Mouse (Mus musculus): ENCODE measurements around the gene Mettl7b. TPM values are rescaled to one million over a fixed set of nuclear protein-coding genes. Genes with fewer than 3 reads are reported as not detected.

Mettl7b gene
- polyA plus RNA-seq, 1 experiment from 2014 or later = not detected

DNA sequence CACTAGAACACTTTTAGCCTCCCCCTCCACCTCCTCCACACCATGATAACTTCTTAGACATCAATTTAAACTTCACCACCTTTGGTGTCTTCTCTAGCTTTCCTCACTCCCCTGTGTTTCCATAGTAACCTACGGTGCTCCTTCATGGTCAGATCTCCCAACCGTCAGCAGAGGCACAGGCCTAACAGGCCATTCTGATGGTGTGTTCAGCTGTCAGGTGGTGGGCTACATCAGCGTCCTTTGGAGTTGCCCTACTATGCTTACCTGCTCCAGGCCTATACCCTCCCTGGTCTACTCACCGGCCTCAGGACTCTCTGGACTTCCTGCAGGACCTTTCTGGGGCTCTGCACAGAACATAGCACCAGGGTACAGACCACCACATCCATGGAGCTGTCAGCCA lies 646 bp downstream of the Mettl7b start:
- ATAC-seq (ENCODE audit: low read depth) (no peak), DNase-seq (ENCODE audit: low spot score) (no peak)
- H3K27ac ChIP-seq (replicated peaks; ENCODE audit: low read depth, low read length) = no peak overlapping the region
- H3K27me3 ChIP-seq (replicated peaks; ENCODE audit: control insufficient read depth, insufficient read depth, low read length) = no peaks in the 10 kb centered on the region
- WGBS = 76% methylated on average over 4 of the region's 4 CpGs
- no peak overlapping the region for H3K4me3 ChIP-seq (ENCODE audit: low read depth, low read length)
- no peak overlapping the region for H3K4me2 ChIP-seq (ENCODE audit: low read depth, low read length)
- H3K9ac ChIP-seq (ENCODE audit: low read depth, low read length) = no peak overlapping the region
- no peaks in the 10 kb centered on the region for H3K36me3 ChIP-seq (ENCODE audit: control insufficient read depth, insufficient read depth, low read length)
- no peaks in the 10 kb centered on the region for H3K4me1 ChIP-seq (ENCODE audit: control insufficient read depth, insufficient read depth, low read length)
- H3K9me3 ChIP-seq (ENCODE audit: control insufficient read depth, low read length) = no peaks in the 10 kb centered on the region

DNA sequence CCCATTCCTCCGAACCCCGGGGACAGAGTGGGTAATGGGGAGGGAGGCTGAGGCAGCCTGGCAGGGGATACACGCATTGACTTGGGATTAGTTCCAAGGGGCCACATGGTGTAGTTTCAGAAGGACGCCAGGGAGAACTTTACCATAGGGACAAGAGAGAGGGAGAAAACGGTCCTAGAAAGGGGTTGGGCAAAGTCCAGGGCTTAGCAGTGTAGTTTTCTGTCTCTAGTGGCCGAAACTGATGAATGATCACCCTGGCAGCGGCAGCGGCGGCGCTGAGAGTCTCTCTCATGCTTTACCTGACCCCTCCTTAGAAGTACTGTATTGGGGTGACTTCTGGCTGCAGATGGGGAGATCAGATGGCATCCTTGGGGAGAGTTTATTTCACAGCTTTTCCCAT lies 2.4 kb downstream of the Mettl7b start:
- no peak for DNase-seq (ENCODE audit: low spot score)
- Histone ChIP-seq H3K27ac (replicated peaks; ENCODE audit: low read depth, low read length) (no peak overlapping the region), H3K4me1 (ENCODE audit: control insufficient read depth, insufficient read depth, low read length) (no peaks in the 10 kb centered on the region), H3K27me3 (replicated peaks; ENCODE audit: control insufficient read depth, insufficient read depth, low read length) (no peaks in the 10 kb centered on the region), H3K4me2 (ENCODE audit: low read depth, low read length) (no peak overlapping the region), H3K36me3 (ENCODE audit: control insufficient read depth, insufficient read depth, low read length) (no peaks in the 10 kb centered on the region), H3K9ac (ENCODE audit: low read depth, low read length) (no peak overlapping the region), H3K9me3 (ENCODE audit: control insufficient read depth, low read length) (no peaks in the 10 kb centered on the region), H3K4me3 (ENCODE audit: low read depth, low read length) (no peak overlapping the region)
- no peak for ATAC-seq (ENCODE audit: low read depth)
- WGBS = 76% methylated on average over 10 of the region's 10 CpGs

DNA sequence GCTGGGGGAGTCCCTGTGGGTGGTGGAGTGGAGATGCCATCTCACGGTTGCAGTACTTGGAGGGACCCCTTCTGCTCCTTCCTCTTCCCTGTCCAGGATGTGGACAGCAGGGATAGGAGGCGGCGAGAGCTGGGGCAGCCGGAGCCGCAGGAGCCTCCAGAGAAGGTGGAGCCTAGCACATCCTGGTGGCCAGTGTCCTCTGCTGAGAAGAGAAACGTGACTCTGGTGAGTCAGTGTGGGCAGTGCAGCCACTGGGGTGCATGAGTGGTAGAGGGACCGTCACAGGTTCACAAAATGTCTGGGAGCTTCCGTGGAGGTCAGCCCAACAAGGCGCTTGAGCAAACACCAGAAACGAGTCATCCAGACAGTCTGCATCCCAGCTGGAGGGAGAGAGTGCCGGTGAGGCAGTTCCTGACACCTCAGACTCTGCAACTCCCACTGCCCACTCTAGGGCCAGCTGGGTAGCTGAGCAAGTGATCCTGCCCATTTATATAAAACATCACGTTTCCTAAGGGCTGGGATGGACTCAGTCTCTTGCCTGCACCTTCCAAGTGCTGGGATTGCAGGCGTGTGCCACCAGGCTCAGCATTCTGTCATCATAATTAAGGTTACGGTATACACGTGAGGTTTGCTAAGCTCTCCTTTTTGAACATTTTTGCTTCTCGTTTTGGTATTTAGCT lies 10.4 kb downstream of the Mettl7b start:
- Histone ChIP-seq H3K4me2 (ENCODE audit: low read depth, low read length) (no peak overlapping the region), H3K9me3 (ENCODE audit: control insufficient read depth, low read length) (no peaks in the 10 kb centered on the region), H3K27ac (replicated peaks; ENCODE audit: low read depth, low read length) (no peak overlapping the region), H3K4me3 (ENCODE audit: low read depth, low read length) (no peak overlapping the region), H3K36me3 (ENCODE audit: control insufficient read depth, insufficient read depth, low read length) (no peaks in the 10 kb centered on the region), H3K27me3 (replicated peaks; ENCODE audit: control insufficient read depth, insufficient read depth, low read length) (no peaks in the 10 kb centered on the region), H3K4me1 (ENCODE audit: control insufficient read depth, insufficient read depth, low read length) (no peaks in the 10 kb centered on the region), H3K9ac (ENCODE audit: low read depth, low read length) (no peak overlapping the region)
- WGBS = 64% methylated on average over 16 of the region's 16 CpGs
- DNase-seq (ENCODE audit: low spot score) (no peak), ATAC-seq (ENCODE audit: low read depth) (no peak)

DNA sequence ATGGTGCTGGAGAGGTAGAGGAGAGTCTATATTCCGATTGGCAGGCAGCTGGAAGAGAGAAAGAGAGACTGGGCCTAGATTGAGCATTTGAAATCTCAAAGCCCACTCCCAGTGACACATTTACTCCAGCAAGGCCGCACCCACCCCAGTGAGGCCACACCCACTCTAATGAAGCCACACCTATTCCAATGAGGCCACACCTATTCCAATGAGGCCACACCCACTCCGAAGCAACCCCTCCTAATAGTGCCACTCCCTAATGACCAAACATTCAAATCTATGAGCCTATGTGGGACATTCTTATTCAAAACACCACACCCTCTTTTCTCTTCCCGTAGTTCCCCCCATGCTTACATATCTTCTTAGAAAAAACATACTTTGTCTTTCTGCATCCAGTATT lies 13.3 kb downstream of the Mettl7b start:
- DNase-seq (ENCODE audit: low spot score) (no peak), ATAC-seq (ENCODE audit: low read depth) (no peak)
- Histone ChIP-seq H3K27me3 (replicated peaks; ENCODE audit: control insufficient read depth, insufficient read depth, low read length) (no peaks in the 10 kb centered on the region), H3K27ac (replicated peaks; ENCODE audit: low read depth, low read length) (no peak overlapping the region), H3K4me1 (ENCODE audit: control insufficient read depth, insufficient read depth, low read length) (no peaks in the 10 kb centered on the region), H3K36me3 (ENCODE audit: control insufficient read depth, insufficient read depth, low read length) (no peaks in the 10 kb centered on the region), H3K9ac (ENCODE audit: low read depth, low read length) (no peak overlapping the region), H3K4me2 (ENCODE audit: low read depth, low read length) (no peak overlapping the region), H3K9me3 (ENCODE audit: control insufficient read depth, low read length) (no peaks in the 10 kb centered on the region), H3K4me3 (ENCODE audit: low read depth, low read length) (no peak overlapping the region)
- 83% methylated on average over 4 of the region's 4 CpGs for WGBS

DNA sequence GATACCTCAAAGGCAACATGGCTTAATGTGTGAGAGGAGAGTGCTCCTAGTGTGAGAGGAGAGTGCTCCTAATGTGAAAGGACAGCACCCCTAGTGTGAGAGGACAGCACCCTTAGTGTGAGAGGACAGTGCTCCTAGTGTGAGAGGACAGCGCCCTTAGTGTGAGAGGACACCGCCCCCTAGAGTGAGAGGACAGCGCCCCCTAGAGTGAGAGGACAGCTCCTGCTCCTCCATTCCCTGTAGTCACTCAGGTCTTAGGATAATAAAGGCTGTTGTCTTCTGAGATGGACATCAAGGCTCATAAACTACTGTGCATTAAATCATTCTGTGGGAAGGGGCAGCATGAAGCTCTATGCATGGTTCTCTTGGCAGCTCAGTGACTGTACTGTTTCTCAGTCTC lies 15.1 kb downstream of the Mettl7b start:
- 17% methylated on average over 2 of the region's 3 CpGs for WGBS
- no peaks in the 10 kb centered on the region for H3K27me3 ChIP-seq (replicated peaks; ENCODE audit: control insufficient read depth, insufficient read depth, low read length)
- ATAC-seq (ENCODE audit: low read depth) (no peak), DNase-seq (ENCODE audit: low spot score) (no peak)
- no peaks in the 10 kb centered on the region for H3K9me3 ChIP-seq (ENCODE audit: control insufficient read depth, low read length)
- no peaks in the 10 kb centered on the region for H3K36me3 ChIP-seq (ENCODE audit: control insufficient read depth, insufficient read depth, low read length)
- no peak overlapping the region for H3K4me3 ChIP-seq (ENCODE audit: low read depth, low read length)
- no peaks in the 10 kb centered on the region for H3K4me1 ChIP-seq (ENCODE audit: control insufficient read depth, insufficient read depth, low read length)
- H3K9ac ChIP-seq (ENCODE audit: low read depth, low read length) = no peak overlapping the region
- H3K4me2 ChIP-seq (ENCODE audit: low read depth, low read length) = no peak overlapping the region
- H3K27ac ChIP-seq (replicated peaks; ENCODE audit: low read depth, low read length) = no peak overlapping the region

DNA sequence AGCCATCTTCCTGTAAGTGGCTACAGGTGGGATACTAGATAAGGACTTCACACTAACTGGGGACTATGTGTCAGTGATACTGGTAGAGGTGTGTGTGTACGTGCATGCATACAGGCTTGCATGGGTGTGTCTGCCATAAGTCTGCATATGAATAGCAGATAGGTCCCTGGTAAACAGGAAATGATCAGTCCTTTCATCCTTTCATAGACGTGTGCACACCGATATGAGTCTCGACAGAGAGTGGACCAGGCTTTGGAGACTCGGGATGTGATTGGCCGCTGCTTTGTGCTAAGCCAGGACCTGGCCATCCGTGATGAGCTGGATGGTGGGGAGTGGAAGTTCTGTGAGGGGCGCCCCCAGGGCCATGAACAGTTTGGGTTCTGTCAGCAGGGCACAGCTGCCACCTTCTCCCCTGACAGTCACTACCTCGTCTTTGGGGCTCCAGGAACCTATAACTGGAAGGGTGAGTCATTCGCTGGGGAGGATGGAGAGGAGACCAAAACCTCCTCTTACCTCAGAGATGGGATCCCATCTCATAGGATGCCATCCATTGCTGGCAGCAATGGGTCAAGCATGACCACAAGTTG lies 20.2 kb downstream of the Mettl7b start:
- no peak for ATAC-seq (ENCODE audit: low read depth)
- 76% methylated on average over 10 of the region's 10 CpGs for WGBS

DNA sequence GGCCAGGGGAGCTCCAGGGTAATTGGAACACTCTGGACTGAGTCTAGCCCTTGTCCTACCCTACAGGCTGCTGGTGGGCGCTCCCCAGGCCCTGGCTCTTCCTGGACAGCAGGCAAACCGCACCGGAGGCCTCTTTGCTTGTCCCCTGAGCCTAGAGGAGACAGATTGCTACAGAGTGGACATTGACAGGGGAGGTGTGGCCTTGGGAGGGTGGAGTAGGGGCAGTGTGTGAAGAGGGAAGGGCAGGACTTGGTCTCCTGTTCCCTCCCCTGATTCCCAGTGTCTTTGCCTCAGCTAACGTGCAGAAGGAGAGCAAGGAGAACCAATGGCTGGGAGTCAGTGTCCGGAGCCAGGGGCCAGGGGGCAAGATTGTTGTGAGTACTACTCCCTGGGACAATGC lies 21.8 kb downstream of the Mettl7b start:
- Histone ChIP-seq H3K36me3 (ENCODE audit: control insufficient read depth, insufficient read depth, low read length) (no peaks in the 10 kb centered on the region), H3K4me2 (ENCODE audit: low read depth, low read length) (no peak overlapping the region), H3K4me3 (ENCODE audit: low read depth, low read length) (no peak overlapping the region), H3K4me1 (ENCODE audit: control insufficient read depth, insufficient read depth, low read length) (peaks cover 1% of the 10 kb centered on the region; the same call in 1 of the 2 replicates), H3K27me3 (replicated peaks; ENCODE audit: control insufficient read depth, insufficient read depth, low read length) (peaks cover 14% of the 10 kb centered on the region), H3K9me3 (ENCODE audit: control insufficient read depth, low read length) (no peaks in the 10 kb centered on the region), H3K27ac (replicated peaks; ENCODE audit: low read depth, low read length) (no peak overlapping the region), H3K9ac (ENCODE audit: low read depth, low read length) (no peak overlapping the region)
- DNase-seq (ENCODE audit: low spot score) = no peak
- no peak; the same call in 1 of the 2 replicates for ATAC-seq (ENCODE audit: low read depth)
- 62% methylated on average over 5 of the region's 5 CpGs for WGBS

More for the DNA sequence above, 20.2 kb downstream of the Mettl7b start:
- no peaks in the 10 kb centered on the region for H3K9me3 ChIP-seq (ENCODE audit: control insufficient read depth, low read length)
- H3K4me1 ChIP-seq (ENCODE audit: control insufficient read depth, insufficient read depth, low read length) = no peaks in the 10 kb centered on the region
- H3K4me3 ChIP-seq (ENCODE audit: low read depth, low read length) = no peak overlapping the region
- H3K27me3 ChIP-seq (replicated peaks; ENCODE audit: control insufficient read depth, insufficient read depth, low read length) = no peaks in the 10 kb centered on the region; the same call in 1 of the 2 replicates
- no peak for DNase-seq (ENCODE audit: low spot score)
- no peak overlapping the region for H3K4me2 ChIP-seq (ENCODE audit: low read depth, low read length)
- H3K9ac ChIP-seq (ENCODE audit: low read depth, low read length) = no peak overlapping the region
- no peaks in the 10 kb centered on the region for H3K36me3 ChIP-seq (ENCODE audit: control insufficient read depth, insufficient read depth, low read length)
- H3K27ac ChIP-seq (replicated peaks; ENCODE audit: low read depth, low read length) = no peak overlapping the region

DNA sequence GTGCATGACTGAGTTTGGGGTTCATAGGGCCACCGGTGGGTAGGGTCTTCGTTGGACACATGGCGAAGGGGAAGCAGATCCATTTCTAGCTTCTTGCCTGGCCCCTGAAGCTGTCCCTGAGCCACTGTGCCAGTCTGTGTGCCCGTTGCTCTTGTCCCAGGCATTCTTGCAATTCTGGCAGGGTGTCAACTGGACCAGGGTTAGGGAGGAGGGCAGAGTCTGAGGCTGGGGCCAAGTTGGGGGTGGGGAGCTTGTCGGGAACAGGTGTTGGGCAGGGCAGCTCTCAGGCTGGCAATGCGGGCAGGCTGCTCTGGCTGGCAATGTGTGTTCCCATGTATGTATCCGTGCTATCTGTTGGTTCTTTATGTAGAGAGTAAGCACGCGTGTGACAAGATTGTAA lies 22.3 kb downstream of the Mettl7b start:
- Histone ChIP-seq H3K4me3 (ENCODE audit: low read depth, low read length) (no peak overlapping the region), H3K27me3 (replicated peaks; ENCODE audit: control insufficient read depth, insufficient read depth, low read length) (peaks cover 19% of the 10 kb centered on the region), H3K27ac (replicated peaks; ENCODE audit: low read depth, low read length) (no peak overlapping the region), H3K4me1 (ENCODE audit: control insufficient read depth, insufficient read depth, low read length) (peaks cover 3% of the 10 kb centered on the region; the same call in 1 of the 2 replicates), H3K36me3 (ENCODE audit: control insufficient read depth, insufficient read depth, low read length) (no peaks in the 10 kb centered on the region), H3K9ac (ENCODE audit: low read depth, low read length) (no peak overlapping the region), H3K9me3 (ENCODE audit: control insufficient read depth, low read length) (no peaks in the 10 kb centered on the region), H3K4me2 (ENCODE audit: low read depth, low read length) (no peak overlapping the region)
- DNase-seq (ENCODE audit: low spot score) (no peak), ATAC-seq (ENCODE audit: low read depth) (no peak)
- WGBS = 81% methylated on average over 9 of the region's 9 CpGs

Data from embryonic facial prominence, embryonic 14.5 days (tissue).